Mouse (Mus musculus): Measurements from ENCODE around the gene Foxo1.

DNA sequence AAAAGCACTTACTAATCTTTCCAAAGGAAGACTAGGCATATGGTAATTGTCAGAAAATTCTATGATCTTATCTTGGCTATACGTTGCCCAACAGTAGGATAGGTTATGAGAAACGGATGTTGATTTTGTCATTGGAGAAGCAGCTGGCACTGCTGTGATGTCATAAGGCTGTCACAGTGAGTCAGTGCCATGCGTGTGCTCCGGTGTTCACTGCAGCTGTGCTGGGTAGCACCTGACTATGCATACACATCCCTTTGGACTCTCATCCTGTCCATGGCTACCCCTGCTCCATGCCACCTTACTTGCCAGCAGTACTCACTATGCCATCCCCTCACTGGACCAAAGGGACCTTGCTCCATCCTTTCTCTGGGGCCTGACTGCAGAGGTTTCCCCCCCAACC, 30.5 kb downstream of the Foxo1 start:
- no peak for TF ChIP-seq CTCF (IDR thresholded peaks at IDR 0.05)
- TF ChIP-seq EP300 (IDR thresholded peaks at IDR 0.05), result no peak

All from lung, postnatal 0 days (tissue).